Mouse (Mus musculus): ENCODE data around the gene Olr1. TPM values are rescaled to one million over a fixed set of nuclear protein-coding genes. Genes with fewer than 3 reads are reported as not detected.

Gene Olr1
- polyA plus RNA-seq, 1 experiment: 0.13 TPM

DNA sequence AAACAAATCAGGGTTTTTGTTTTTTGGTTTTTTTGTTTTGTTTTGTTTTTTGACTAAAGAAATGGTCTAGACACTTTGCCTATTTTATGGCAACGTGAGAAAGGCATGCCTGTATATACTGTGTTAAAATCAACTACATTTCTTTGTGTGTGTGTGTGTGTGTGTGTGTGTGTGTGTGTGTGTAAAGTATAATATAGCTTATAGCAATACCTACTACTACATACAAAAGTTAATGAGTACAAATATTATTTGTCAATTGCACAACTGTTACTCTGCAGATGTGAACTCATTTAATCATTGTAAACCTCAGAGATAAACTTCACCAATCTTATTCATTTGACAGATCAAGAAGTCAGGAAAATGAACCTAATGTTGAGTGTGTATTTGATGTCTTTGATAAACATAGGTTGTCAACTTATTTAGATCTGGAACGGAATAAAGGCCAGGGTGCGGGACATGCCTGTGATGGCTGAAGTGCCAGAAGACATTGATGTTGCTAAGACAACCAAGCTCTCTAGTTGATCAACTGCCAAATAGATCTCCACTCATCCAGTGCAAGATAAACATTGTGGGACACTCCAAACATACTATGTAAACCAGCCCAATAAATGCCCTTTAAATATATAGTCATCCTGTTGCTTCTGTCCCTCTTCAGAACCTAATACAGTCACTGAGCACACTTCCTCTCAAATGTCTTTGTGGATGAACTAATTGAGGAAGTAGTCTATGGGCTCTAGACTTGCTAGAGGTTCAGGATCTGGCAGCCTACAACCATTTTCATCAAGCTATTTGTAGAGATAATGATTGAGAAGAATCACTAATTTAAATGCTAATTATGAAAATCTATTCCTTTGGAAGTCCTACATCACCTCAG is 9.4 kb downstream of the Olr1 start:
- Histone ChIP-seq H3K4me3 (ENCODE audit: control insufficient read depth, insufficient read depth, low read length) (no peak overlapping the region), H3K4me1 (replicated peaks; ENCODE audit: control insufficient read depth, insufficient read depth, low read length) (no peaks in the 10 kb centered on the region), H3K27ac (ENCODE audit: control insufficient read depth, insufficient read depth, low read length) (no peak overlapping the region), H3K36me3 (ENCODE audit: control insufficient read depth, insufficient read depth, low read length) (no peaks in the 10 kb centered on the region), H3K27me3 (ENCODE audit: control insufficient read depth, insufficient read depth, low read length) (no peaks in the 10 kb centered on the region)
- no peak for TF ChIP-seq POLR2A (IDR thresholded peaks at IDR 0.05; ENCODE audit: control insufficient read depth, extremely low read depth, insufficient read depth, low read length, poor library complexity)
- no peak for TF ChIP-seq CTCF (IDR thresholded peaks at IDR 0.05; ENCODE audit: borderline replicate concordance, control insufficient read depth, extremely low read depth, insufficient read depth, low read length, poor library complexity)
- 96% methylated on average over 3 of the region's 3 CpGs for WGBS
- DNase-seq: no peak

DNA sequence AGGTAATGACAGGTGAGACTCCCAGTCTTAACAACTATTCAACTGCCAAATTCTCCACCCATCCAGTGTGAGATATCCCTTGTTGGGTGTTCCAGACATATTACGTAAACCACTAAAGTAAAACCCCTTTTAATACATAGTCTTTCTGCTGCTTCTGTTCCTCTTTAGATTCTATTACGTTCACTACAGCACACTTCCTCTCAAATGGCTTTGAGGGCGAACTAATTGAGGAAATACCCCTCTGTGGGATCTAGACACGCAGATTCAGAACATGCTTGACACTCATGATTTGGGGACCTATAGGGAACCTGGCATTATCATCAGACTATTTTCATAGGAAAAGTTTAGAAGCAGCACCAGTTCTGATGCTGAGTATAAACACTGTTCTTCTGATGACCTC is 12.0 kb downstream of the Olr1 start:
- Histone ChIP-seq H3K27ac (ENCODE audit: control insufficient read depth, insufficient read depth, low read length) (no peak overlapping the region), H3K36me3 (ENCODE audit: control insufficient read depth, insufficient read depth, low read length) (no peaks in the 10 kb centered on the region), H3K4me1 (replicated peaks; ENCODE audit: control insufficient read depth, insufficient read depth, low read length) (no peaks in the 10 kb centered on the region), H3K4me3 (ENCODE audit: control insufficient read depth, insufficient read depth, low read length) (no peak overlapping the region), H3K27me3 (ENCODE audit: control insufficient read depth, insufficient read depth, low read length) (no peaks in the 10 kb centered on the region)
- WGBS: 27% methylated on average over 4 of the region's 4 CpGs
- no peak for DNase-seq
- TF ChIP-seq CTCF (IDR thresholded peaks at IDR 0.05; ENCODE audit: borderline replicate concordance, control insufficient read depth, extremely low read depth, insufficient read depth, low read length, poor library complexity) (no peak), POLR2A (IDR thresholded peaks at IDR 0.05; ENCODE audit: control insufficient read depth, extremely low read depth, insufficient read depth, low read length, poor library complexity) (no peak)

DNA sequence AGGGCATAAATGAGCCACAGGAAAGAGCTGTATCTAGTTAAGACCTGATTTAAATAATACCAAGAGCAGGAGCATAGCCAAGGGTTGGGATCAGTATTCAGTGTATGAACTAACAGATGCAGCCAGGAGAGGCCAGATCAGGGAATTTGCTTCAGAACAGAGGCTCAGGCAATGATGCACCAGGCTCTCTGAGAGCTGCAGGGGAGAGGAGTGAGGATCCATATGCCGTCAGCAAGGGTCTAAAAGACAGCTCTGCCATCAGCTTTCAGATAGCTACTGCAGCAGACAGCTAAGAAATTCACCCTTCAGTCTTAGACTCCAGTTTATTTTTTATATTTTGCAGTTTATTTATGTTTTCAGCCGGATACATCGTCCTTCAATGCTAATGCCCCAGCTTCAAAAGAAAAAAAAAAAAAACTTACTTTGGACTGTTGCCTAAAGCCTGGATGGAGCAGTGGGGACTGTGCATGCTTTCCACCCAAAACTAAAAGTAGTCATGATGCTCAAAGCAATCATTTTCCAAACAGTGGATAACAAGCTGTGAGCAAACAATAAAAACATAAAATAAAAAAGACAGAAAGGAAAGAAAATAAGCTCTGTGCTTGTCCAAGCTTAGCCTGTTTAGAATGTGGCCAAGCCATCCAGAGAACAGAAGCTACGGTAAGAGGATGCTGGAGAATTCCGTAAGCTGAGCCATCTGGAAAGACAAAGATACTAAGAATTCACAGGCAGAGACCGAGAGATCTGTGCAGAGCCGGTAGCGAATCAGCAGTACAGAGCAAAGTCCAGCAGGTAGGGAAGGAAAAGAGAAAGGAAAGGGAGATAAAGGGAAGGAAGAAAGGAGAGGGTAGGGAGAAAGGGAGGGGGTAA is 26.6 kb downstream of the Olr1 start:
- 91% methylated on average over 8 of the region's 8 CpGs for WGBS
- TF ChIP-seq CTCF (IDR thresholded peaks at IDR 0.05; ENCODE audit: borderline replicate concordance, control insufficient read depth, extremely low read depth, insufficient read depth, low read length, poor library complexity): no peak
- no peak for TF ChIP-seq POLR2A (IDR thresholded peaks at IDR 0.05; ENCODE audit: control insufficient read depth, extremely low read depth, insufficient read depth, low read length, poor library complexity)
- DNase-seq: no peak
- no peaks in the 10 kb centered on the region for H3K36me3 ChIP-seq (ENCODE audit: control insufficient read depth, insufficient read depth, low read length)
- no peaks in the 10 kb centered on the region for H3K27me3 ChIP-seq (ENCODE audit: control insufficient read depth, insufficient read depth, low read length)
- H3K4me1 ChIP-seq (replicated peaks; ENCODE audit: control insufficient read depth, insufficient read depth, low read length): no peaks in the 10 kb centered on the region
- no peak overlapping the region for H3K27ac ChIP-seq (ENCODE audit: control insufficient read depth, insufficient read depth, low read length)
- H3K4me3 ChIP-seq (ENCODE audit: control insufficient read depth, insufficient read depth, low read length): no peak overlapping the region

GRCm38 (mm10) chr6:129476404-129477126 is 30.4 kb downstream of the Olr1 start:
- 33% methylated on average over 13 of the region's 13 CpGs for WGBS
- H3K4me3 ChIP-seq (ENCODE audit: control insufficient read depth, insufficient read depth, low read length): no peak overlapping the region
- H3K36me3 ChIP-seq (ENCODE audit: control insufficient read depth, insufficient read depth, low read length): no peaks in the 10 kb centered on the region
- no peak overlapping the region for H3K27ac ChIP-seq (ENCODE audit: control insufficient read depth, insufficient read depth, low read length)
- H3K27me3 ChIP-seq (ENCODE audit: control insufficient read depth, insufficient read depth, low read length): no peaks in the 10 kb centered on the region
- TF ChIP-seq CTCF (IDR thresholded peaks at IDR 0.05; ENCODE audit: borderline replicate concordance, control insufficient read depth, extremely low read depth, insufficient read depth, low read length, poor library complexity): no peak
- no peak for TF ChIP-seq POLR2A (IDR thresholded peaks at IDR 0.05; ENCODE audit: control insufficient read depth, extremely low read depth, insufficient read depth, low read length, poor library complexity)
- no peaks in the 10 kb centered on the region for H3K4me1 ChIP-seq (replicated peaks; ENCODE audit: control insufficient read depth, insufficient read depth, low read length)
- DNase-seq: no peak

GRCm38 (mm10) chr6:129472627-129473026 is 34.3 kb downstream of the Olr1 start:
- H3K36me3 ChIP-seq (ENCODE audit: control insufficient read depth, insufficient read depth, low read length): no peaks in the 10 kb centered on the region
- no peak overlapping the region for H3K4me3 ChIP-seq (ENCODE audit: control insufficient read depth, insufficient read depth, low read length)
- no peak for DNase-seq
- H3K27me3 ChIP-seq (ENCODE audit: control insufficient read depth, insufficient read depth, low read length): no peaks in the 10 kb centered on the region
- H3K27ac ChIP-seq (ENCODE audit: control insufficient read depth, insufficient read depth, low read length): no peak overlapping the region
- 36% methylated on average over 5 of the region's 5 CpGs for WGBS
- TF ChIP-seq POLR2A (IDR thresholded peaks at IDR 0.05; ENCODE audit: control insufficient read depth, extremely low read depth, insufficient read depth, low read length, poor library complexity) (no peak), CTCF (IDR thresholded peaks at IDR 0.05; ENCODE audit: borderline replicate concordance, control insufficient read depth, extremely low read depth, insufficient read depth, low read length, poor library complexity) (no peak)
- H3K4me1 ChIP-seq (replicated peaks; ENCODE audit: control insufficient read depth, insufficient read depth, low read length): no peaks in the 10 kb centered on the region

GRCm38 (mm10) chr6:129471386-129471785 is 35.6 kb downstream of the Olr1 start:
- Histone ChIP-seq H3K4me3 (ENCODE audit: control insufficient read depth, insufficient read depth, low read length) (no peak overlapping the region), H3K36me3 (ENCODE audit: control insufficient read depth, insufficient read depth, low read length) (no peaks in the 10 kb centered on the region), H3K27me3 (ENCODE audit: control insufficient read depth, insufficient read depth, low read length) (no peaks in the 10 kb centered on the region), H3K27ac (ENCODE audit: control insufficient read depth, insufficient read depth, low read length) (no peak overlapping the region), H3K4me1 (replicated peaks; ENCODE audit: control insufficient read depth, insufficient read depth, low read length) (no peaks in the 10 kb centered on the region)
- WGBS: 96% methylated on average over 6 of the region's 6 CpGs
- no peak for TF ChIP-seq POLR2A (IDR thresholded peaks at IDR 0.05; ENCODE audit: control insufficient read depth, extremely low read depth, insufficient read depth, low read length, poor library complexity)
- no peak for TF ChIP-seq CTCF (IDR thresholded peaks at IDR 0.05; ENCODE audit: borderline replicate concordance, control insufficient read depth, extremely low read depth, insufficient read depth, low read length, poor library complexity)
- no peak for DNase-seq
